Mouse (Mus musculus) kidney, postnatal 14 days (tissue): ENCODE results near the gene Nccrp1.
"Not testable (repeated sequence)": the region's sequence is repeated elsewhere in the genome, so short reads cannot be mapped to it uniquely, and the experiment has no call there.

Source experiments
- DNase-seq: peaks from one replicate; pipeline ENCODE4 v3.0.0; 2022; ENCODE audit warnings: mixed read lengths

The Nccrp1 gene

DNA sequence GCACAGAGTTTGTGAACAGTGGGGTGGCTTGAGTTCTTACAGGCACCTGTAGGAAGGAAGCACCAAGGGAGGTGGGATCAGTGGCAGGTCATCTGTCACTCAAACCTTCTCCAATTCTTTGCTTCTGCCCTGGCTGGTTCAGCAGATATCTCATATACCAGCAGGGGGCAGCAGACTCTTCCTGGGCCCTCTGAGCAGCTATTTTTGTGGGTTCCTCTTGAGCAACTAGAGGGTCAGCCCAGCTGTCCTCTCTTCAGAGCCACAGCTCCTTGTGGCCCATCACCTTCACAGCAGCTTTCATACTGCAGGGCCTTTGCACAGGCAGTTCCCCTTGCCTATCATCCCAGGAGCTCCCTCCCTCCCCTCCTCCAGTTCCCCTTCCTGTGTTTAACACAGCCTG, 21.2 kb upstream of the Nccrp1 start:
- peak; percentile 79 for DNase-seq

DNA sequence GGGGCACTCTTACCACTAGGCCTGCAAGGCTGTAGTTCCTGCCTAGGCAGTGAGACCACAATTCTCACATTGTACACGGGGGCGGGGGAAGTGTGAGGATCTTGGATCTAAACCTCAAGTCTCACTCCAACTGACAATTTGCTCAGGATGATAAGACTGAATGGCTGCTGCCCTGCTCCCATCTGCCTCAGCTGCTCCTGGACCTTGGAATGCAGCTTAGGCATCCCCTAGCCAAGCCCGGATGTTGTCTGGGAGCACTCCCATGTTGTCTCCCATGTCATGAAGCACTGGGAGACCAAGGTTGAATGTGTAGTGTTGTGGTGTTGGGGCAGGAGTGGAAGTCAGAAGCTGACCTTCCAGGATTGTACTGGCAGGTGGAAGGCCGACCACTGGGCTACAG, 20.5 kb upstream of the Nccrp1 start:
- DNase-seq = no peak

- DNase-seq = no peak
Observed at GRCm38 (mm10) chr7:28565407-28565806, 18.4 kb upstream of the Nccrp1 start.

GRCm38 (mm10) chr7:28562951-28563350, 15.9 kb upstream of the Nccrp1 start:
- DNase-seq = no peak

- DNase-seq = no peak
Observed at GRCm38 (mm10) chr7:28562371-28562770, 15.3 kb upstream of the Nccrp1 start.

DNA sequence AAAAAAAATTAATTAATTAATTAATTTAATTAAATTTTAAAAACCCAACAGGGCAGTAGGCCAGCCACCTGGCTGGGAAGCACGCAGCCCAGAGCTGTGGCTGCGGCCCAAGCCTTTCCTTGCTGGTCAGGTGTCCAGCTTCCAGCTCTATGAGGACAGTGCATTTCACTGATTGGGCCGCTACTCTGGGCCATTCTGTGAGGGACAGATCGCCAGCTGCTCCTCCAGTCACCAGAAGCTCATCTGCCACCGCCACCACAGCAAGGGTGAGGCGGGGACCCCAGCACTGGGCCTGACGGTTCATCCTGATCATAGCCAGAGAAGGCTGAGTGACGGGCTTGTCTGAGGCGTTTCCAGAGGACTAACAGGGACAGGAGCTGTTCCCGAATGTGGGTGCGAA, 14.9 kb upstream of the Nccrp1 start:
- no peak for DNase-seq

DNA sequence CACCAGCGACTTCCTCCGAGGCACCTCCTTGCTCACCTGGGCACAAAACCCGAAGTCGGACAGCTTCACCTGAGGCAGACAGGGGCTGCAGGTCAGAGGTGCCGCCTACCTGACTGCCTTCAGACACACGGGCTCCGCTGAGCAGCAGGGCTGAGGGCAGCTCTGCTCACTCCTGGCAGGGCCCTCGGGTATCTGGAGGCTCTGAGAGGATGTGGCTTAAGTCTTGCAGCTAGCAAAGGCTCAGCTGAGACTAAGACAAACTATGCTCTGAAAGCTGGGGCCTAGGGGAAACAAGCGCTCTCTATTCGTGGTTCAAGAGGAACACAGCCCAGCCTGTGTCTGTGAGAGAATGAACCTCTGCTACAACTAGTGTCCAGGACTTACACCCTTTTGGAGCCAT, 13.8 kb upstream of the Nccrp1 start:
- no peak for DNase-seq

DNA sequence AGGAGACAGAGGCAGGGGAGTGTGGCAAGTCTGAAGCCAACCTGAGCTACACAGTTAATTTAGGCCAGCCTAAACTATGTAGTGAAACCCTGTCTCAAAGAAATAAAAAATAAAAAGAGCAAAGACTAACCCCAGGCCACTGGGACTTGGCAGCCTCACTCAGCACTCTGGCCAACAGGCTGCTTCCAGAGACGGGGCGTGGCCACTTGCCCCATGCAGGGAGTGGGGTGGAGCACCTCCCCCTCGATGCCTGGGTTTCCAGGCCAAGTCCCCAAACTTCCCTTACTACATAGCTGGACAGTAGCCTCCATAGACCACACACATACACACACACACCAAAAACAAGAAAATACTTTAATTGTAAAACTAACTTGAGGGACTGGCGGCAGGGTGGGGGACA, 11.4 kb upstream of the Nccrp1 start:
- DNase-seq = peak; percentile 83

- no peak for DNase-seq
Observed at GRCm38 (mm10) chr7:28557708-28558107, 10.7 kb upstream of the Nccrp1 start.

GRCm38 (mm10) chr7:28557069-28557468, 10.0 kb upstream of the Nccrp1 start:
- DNase-seq = no peak

DNA sequence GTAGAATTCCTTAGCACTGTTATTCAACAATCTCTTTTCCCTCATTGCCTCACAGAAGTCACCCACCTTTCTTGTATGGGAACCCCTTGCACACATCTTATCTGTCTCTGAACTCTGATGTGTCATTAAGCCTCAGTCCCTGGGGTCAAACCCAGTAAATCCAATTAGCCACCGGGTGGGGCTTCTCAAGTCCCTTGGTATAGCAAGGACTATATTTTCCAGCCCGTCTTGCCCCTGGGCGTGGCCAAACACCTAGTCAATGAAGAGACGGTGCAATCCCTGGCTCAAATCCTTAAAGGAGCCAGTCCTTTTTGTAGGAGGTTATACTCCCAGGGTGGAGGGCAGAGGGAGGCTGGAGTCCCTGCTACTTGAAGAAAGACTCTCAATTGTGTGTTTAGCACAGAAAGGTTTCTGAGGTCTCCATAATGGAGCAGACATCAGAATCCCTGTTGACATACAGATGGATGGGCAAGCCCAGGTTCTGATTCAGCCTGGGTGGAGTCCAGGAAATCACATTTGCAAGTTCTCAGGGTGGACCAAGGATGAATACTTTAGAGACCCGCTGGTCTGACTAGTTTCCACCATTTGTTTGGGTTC, 9.0 kb upstream of the Nccrp1 start:
- DNase-seq = no peak

- DNase-seq = no peak
Observed at GRCm38 (mm10) chr7:28553076-28553475, 6.0 kb upstream of the Nccrp1 start.

DNA sequence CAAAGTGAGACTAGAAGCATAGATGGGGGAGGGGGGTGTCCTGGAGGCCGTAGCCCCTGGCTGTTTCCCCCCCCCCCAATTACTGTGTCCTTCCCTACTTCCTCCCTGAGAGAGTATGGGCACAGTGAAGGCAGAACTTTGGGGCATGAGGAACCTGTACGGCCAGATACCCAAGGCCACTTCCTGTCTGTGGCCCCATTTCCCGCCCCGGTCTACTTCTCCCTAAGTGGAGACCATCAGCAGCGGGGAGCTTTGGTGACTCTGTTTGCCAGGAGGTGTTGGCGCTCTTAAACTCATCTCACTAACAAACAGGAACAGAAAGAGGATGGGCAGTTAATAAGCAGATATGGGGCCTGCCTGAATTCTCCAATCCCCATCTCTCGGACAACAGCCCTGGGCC, 574 bp upstream of the Nccrp1 start:
- no peak for DNase-seq

DNA sequence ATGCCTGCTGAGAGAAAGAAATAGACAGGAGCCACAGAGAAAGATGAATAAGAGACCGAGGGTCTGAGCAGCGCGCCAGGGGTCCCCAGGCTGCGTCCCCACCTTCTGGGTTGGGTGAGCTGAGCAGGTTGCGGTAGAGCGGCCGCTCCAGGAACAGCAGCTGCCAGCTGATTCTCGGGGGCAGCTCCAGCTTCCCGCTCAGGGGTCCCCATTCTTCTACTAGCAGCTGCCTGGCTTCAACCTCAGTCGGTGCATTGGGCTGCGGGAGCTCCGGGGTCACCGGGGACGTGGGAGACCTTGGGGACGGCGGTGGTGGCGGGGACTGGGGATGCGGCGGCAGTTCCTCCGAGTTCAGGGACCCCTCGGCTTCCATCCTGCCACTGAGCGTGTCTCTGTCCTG, 405 bp downstream of the Nccrp1 start:
- DNase-seq = no peak

DNA sequence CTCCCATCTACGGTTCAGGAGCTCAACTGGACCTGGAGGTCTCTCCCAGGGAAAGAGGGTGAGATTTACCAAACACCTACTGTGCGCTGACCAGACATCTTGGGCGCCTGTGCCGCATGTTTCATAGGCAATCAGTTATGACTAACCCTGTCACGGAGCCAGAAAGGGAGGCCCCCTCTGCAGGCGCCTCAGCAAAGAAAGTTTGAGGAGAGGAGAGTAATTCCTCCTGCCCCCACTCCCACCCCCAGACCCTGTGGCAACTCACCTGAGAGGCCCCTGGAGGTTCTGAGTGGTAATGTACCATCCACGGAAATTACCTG, 1.2 kb downstream of the Nccrp1 start:
- DNase-seq = no peak

DNA sequence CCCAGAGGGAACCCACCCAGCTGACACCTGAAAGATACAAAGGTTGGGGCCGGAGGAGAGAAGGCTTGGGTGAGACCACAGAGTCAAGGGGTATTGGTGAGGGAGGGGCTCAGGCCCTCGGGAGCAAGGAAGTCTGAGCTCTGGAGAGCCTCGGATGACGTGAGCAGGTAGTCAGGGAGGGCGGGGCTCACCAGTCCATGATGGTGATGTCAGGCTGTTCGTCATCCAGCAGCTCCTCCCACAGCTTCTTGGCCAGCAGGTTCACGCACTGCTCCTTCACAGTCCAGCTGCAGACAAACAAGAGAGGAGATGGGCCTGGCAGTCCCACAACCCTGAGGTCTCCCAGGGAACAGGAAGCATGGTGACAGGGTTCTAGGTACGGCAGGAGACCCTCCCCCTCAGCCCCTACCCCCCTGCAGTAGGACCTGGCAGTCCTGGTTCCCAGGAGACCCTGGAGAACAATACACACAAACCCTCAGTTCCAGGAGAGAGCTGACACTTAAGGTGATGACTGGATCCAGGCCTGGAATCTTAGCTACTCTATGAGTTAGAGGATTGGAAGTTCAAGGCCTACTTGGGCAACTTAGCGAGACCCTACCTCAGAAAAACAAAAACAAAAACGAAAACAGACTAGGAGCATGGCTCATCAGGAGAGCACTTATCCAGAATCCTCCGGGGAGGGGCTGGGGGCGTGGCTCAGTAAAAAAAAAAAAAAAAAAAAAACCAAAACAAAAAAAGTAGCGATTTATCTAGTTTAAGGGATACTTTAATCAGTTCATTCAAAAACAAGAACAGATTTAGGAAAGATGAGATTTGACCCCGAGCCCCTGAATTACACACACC, 1.8 kb downstream of the Nccrp1 start:
- DNase-seq = peak; percentile 51

- DNase-seq = peak; percentile 58
Observed at GRCm38 (mm10) chr7:28544051-28544601, 2.9 kb downstream of the Nccrp1 start.

- DNase-seq = no peak
Observed at GRCm38 (mm10) chr7:28540526-28540925, 6.5 kb downstream of the Nccrp1 start, which contains the start of gene Sycn. TSS of gene Sycn (plus strand) at chr7:28540885.

- DNase-seq = not testable (repeated sequence)
Observed at GRCm38 (mm10) chr7:28538886-28539285, 8.2 kb downstream of the Nccrp1 start.

- peak; percentile 14 for DNase-seq
Observed at GRCm38 (mm10) chr7:28532005-28532404, 15.0 kb downstream of the Nccrp1 start.

GRCm38 (mm10) chr7:28527922-28528719, 18.9 kb downstream of the Nccrp1 start:
- DNase-seq = peak; percentile 85

- not testable (repeated sequence) for DNase-seq
Observed at GRCm38 (mm10) chr7:28522536-28522935, 24.5 kb downstream of the Nccrp1 start, which contains the start of gene Ifnl3. TSS of gene Ifnl3 (plus strand) at chr7:28522836.

- DNase-seq = no peak
Observed at GRCm38 (mm10) chr7:28511441-28511840, 35.6 kb downstream of the Nccrp1 start.
